Mouse (Mus musculus) kidney, adult 8-10 months (tissue): ENCODE measurements around the gene Samd15.
"Not testable (repeated sequence)": the region's sequence is repeated elsewhere in the genome, so short reads cannot be mapped to it uniquely, and the experiment has no call there.

Source experiments
- DNase-seq, 2 experiments: peaks; one replicate each; pipeline ENCODE4 v3.0.0; 2022

Samd15 gene

GRCm38 (mm10) chr12:87199206-87199972, at the start of gene Samd15:
Gene Samd15 (plus strand): TSS chr12:87199723.
- peak; percentile 17 to 23 for DNase-seq

- DNase-seq = not testable (repeated sequence)
Observed at GRCm38 (mm10) chr12:87154448-87154847, 45.1 kb upstream of the Samd15 start.

- peak; percentile 87 to 91 for DNase-seq
Observed at GRCm38 (mm10) chr12:87157361-87157760, 42.2 kb upstream of the Samd15 start.

- DNase-seq = no peak
Observed at GRCm38 (mm10) chr12:87158099-87158498, 41.4 kb upstream of the Samd15 start.

GRCm38 (mm10) chr12:87160310-87160709, 39.2 kb upstream of the Samd15 start:
- no peak for DNase-seq

- no peak for DNase-seq
Observed at GRCm38 (mm10) chr12:87160815-87161214, 38.7 kb upstream of the Samd15 start.

- no peak for DNase-seq
Observed at GRCm38 (mm10) chr12:87175194-87175946, 24.2 kb upstream of the Samd15 start.

GRCm38 (mm10) chr12:87177631-87178030, 21.9 kb upstream of the Samd15 start:
- no peak for DNase-seq

- DNase-seq = no peak
Observed at GRCm38 (mm10) chr12:87193008-87193407, 6.5 kb upstream of the Samd15 start.

- no peak for DNase-seq
Observed at GRCm38 (mm10) chr12:87195069-87195468, 4.5 kb upstream of the Samd15 start.

GRCm38 (mm10) chr12:87196310-87196709, 3.2 kb upstream of the Samd15 start:
- no peak for DNase-seq

- DNase-seq = no peak
Observed at GRCm38 (mm10) chr12:87198792-87199191, 731 bp upstream of the Samd15 start.

GRCm38 (mm10) chr12:87199973-87200586, 557 bp downstream of the Samd15 start, which contains the start of gene Tmed8:
Gene Tmed8 (minus strand): TSS chr12:87200454.
- DNase-seq = peak; percentile 79

- no peak for DNase-seq
Observed at GRCm38 (mm10) chr12:87201694-87202093, 2.2 kb downstream of the Samd15 start.

- not testable (repeated sequence) for DNase-seq
Observed at GRCm38 (mm10) chr12:87205789-87206188, 6.3 kb downstream of the Samd15 start.

- no peak for DNase-seq
Observed at GRCm38 (mm10) chr12:87212844-87213606, 13.5 kb downstream of the Samd15 start.

- DNase-seq = no peak
Observed at GRCm38 (mm10) chr12:87216053-87216452, 16.5 kb downstream of the Samd15 start.

GRCm38 (mm10) chr12:87217596-87217995, 18.1 kb downstream of the Samd15 start:
- no peak for DNase-seq

GRCm38 (mm10) chr12:87219362-87219761, 19.8 kb downstream of the Samd15 start:
- DNase-seq = no peak

- no peak for DNase-seq
Observed at GRCm38 (mm10) chr12:87224950-87225349, 25.4 kb downstream of the Samd15 start.

GRCm38 (mm10) chr12:87226801-87227200, 27.3 kb downstream of the Samd15 start:
- DNase-seq = no peak

GRCm38 (mm10) chr12:87229633-87230032, 30.1 kb downstream of the Samd15 start:
- DNase-seq = no peak
